Mouse (Mus musculus) lung, embryonic 14.5 days (tissue): ENCODE measurements at regions not wholly inside any gene's neighbourhood (a gene's known extent, or its start where the extent isn't known, plus 50 kb on each side); places are given as distances from the start of the nearest gene placed in this dataset.
A peak's percentile ranks its signal among the peaks of the same experiment; 100 is the strongest.

Experiments used
- ATAC-seq: fragments of 200-750 bp; cut with Nextera tagmentation; 2 replicates; pipeline ENCODE4 v1.8.0; 2017; ENCODE audit warnings: mild to moderate bottlenecking, moderate TSS enrichment, moderate library complexity; ENCODE audit not compliant: insufficient read depth
- DNase-seq: peaks from one replicate; pipeline ENCODE4 v3.0.0-alpha.2; 2015
- H3K27ac ChIP-seq: fragments of 300-500 bp; sonication (generic); 2 replicates; pipeline ENCODE4 v1.5.1; 2014; ENCODE audit warnings: low read depth, mild to moderate bottlenecking, moderate library complexity
- H3K27me3 ChIP-seq: fragments of 300-500 bp; sonication (generic); 2 replicates; pipeline ENCODE4 v1.6.1; 2014; ENCODE audit warnings: low read length, control low read depth; ENCODE audit not compliant: insufficient read depth
- H3K36me3 ChIP-seq: fragments of 300-500 bp; sonication (generic); 2 replicates; pipeline ENCODE4 v1.6.1; 2014; ENCODE audit warnings: control low read depth; ENCODE audit not compliant: insufficient read depth
- H3K4me1 ChIP-seq: fragments of 300-500 bp; sonication (generic); 2 replicates; pipeline ENCODE4 v1.6.1; 2014; ENCODE audit warnings: antibody characterized with exemption, control low read depth; ENCODE audit not compliant: insufficient read depth
- H3K4me2 ChIP-seq: fragments of 300-500 bp; sonication (generic); 2 replicates; pipeline ENCODE4 v1.6.1; 2014; ENCODE audit warnings: mild to moderate bottlenecking
- H3K4me3 ChIP-seq: fragments of 300-500 bp; sonication (generic); 2 replicates; pipeline ENCODE4 v1.5.1; 2014; ENCODE audit warnings: low read depth, low read length
- H3K9ac ChIP-seq: fragments of 300-500 bp; sonication (generic); 2 replicates; pipeline ENCODE4 v1.6.1; 2014
- H3K9me3 ChIP-seq: fragments of 300-500 bp; sonication (generic); 2 replicates; pipeline ENCODE4 v1.6.1; 2016; ENCODE audit warnings: low read depth, low read length, control low read depth
- CTCF ChIP-seq: IDR thresholded peaks from 2 replicates; pipeline ENCODE4 v1.5.1; 2016; ENCODE audit warnings: antibody characterized with exemption, low read depth
- WGBS: fragments of 180-500 bp; shearing (Covaris S2); extraction: QIAGEN DNeasy Blood & Tissue Kit; methylation state at CpG from one replicate; pipeline ENCODE4 v1.1.7; 2014; 5-methylcytosine and 5-hydroxymethylcytosine counted together

DNA sequence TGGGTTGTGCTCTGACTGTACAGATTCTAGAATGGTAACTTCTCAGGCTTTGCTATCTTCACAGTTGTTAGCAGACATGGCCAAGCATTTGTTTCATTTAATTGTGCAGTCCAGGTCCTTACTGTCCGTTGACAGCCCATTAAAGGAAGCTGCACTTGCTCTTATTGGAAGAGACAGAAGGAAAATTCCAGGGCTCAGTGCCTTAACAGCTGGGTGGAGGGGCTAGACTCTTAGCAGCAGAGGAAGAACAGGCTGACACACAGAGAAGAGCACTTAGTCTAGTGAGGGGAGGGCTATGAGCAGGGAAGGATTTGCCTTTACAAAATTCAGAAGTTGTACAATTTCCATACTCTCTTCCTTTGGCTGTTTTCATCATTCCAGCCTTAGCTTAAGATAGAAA is 161.5 kb upstream of the Ghitm start:
- no peaks in the 10 kb centered on the region for H3K27me3 ChIP-seq
- 38% methylated on average over 1 of the region's 1 CpGs for WGBS
- DNase-seq (peak; percentile 44), ATAC-seq (no peak)
- H3K27ac ChIP-seq: no peak overlapping the region
- H3K36me3 ChIP-seq: no peaks in the 10 kb centered on the region
- no peak overlapping the region for H3K9ac ChIP-seq
- no peak overlapping the region for H3K4me3 ChIP-seq
- no peaks in the 10 kb centered on the region for H3K9me3 ChIP-seq
- no peak overlapping the region for H3K4me2 ChIP-seq
- TF ChIP-seq CTCF: no peak
- H3K4me1 ChIP-seq: no peaks in the 10 kb centered on the region

DNA sequence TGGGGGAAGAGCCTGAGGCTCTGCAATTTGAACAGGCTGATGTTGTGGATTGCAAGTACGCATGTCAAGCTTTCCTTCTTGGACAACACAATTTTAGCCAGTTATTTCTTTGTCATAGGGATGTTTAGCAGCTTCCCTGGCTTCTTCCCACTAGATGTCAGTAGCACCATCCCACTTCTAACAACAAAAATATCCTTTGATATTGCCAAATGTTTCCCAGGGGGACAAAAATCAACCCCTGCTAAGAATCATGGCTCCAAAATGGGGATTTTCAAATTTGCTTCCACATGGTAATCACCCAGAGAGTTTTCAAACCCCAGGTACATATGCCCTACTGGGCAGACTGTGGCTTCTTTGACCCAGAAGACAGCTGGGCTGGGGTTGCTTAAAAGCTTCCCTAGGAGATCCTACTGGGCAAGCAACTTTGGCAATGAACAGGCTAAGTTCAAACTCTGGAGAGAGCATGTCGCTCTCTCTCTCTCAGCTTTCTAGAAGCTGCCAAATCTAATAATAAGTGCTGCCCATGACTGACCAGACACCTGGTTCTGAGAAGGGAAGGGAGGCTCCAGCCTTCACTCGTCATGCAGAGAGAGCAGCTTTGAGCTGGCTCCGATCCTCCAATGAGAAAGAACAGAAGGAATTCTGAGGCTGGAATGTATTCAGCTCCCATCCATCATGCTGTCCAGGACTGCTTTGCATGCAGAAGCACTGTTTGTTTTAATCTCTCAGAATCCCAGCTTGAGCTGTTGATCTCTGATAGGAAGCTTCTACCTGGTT is 157.2 kb upstream of the Ghitm start:
- Histone ChIP-seq H3K4me1 (no peaks in the 10 kb centered on the region), H3K4me2 (no peak overlapping the region), H3K9ac (no peak overlapping the region), H3K36me3 (no peaks in the 10 kb centered on the region), H3K4me3 (no peak overlapping the region), H3K9me3 (no peaks in the 10 kb centered on the region), H3K27me3 (no peaks in the 10 kb centered on the region), H3K27ac (no peak overlapping the region)
- peak; percentile 14; the same call in 1 of the 2 replicates for TF ChIP-seq CTCF
- 33% methylated on average over 4 of the region's 4 CpGs for WGBS
- ATAC-seq (no peak), DNase-seq (peak; percentile 52)

DNA sequence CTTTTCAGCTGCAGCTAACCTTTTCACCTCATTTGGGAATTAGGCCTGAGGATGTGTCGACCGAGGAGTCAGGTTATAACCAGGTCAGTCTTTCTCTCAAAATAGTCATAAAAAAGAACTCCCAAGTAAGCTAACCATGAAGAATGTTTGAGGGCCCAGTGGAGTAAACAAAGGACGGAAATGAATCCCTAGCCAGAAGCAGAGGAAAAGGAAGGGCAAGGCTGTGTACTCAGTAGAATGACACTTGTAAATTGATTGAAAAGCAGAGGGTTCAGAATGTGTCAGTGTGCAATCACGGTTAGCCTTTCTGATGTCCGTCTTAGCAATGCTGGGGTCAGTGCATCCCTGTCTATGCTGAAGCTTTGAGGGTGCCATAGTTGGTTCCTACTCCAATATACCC is 149.3 kb upstream of the Ghitm start:
- DNase-seq (peak; percentile 29), ATAC-seq (no peak)
- no peaks in the 10 kb centered on the region for H3K9me3 ChIP-seq

DNA sequence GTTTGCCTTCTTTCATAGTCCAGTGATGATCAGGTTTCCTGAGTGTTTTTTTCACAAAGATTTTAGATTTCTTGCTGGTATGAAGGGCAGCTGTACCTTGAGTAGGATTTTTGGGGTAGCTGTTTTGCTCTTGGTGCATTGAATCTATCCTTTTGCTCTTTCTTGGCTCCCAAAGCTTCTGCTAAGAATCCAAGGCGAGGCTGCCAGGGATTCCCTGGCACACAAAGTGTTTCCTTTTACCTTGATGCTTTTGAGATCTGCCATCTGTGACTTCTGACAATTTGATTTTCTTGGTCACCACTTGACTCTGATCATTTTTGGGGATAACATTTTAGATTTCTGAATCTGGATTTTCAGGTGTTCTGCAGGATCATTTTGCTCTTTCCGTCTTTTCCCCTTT is 144.3 kb upstream of the Ghitm start:
- ATAC-seq (no peak), DNase-seq (no peak)
- Histone ChIP-seq H3K36me3 (no peaks in the 10 kb centered on the region), H3K4me2 (no peak overlapping the region), H3K4me1 (no peaks in the 10 kb centered on the region), H3K9me3 (no peaks in the 10 kb centered on the region), H3K27ac (no peak overlapping the region), H3K9ac (no peak overlapping the region), H3K27me3 (no peaks in the 10 kb centered on the region), H3K4me3 (no peak overlapping the region)
- no peak for TF ChIP-seq CTCF
- WGBS: 49% methylated on average over 2 of the region's 2 CpGs

More for the DNA sequence above, 149.3 kb upstream of the Ghitm start:
- Histone ChIP-seq H3K36me3 (no peaks in the 10 kb centered on the region), H3K27me3 (no peaks in the 10 kb centered on the region), H3K4me2 (no peak overlapping the region), H3K27ac (no peak overlapping the region), H3K4me1 (no peaks in the 10 kb centered on the region), H3K9ac (no peak overlapping the region), H3K4me3 (no peak overlapping the region)
- WGBS: 14% methylated on average over 5 of the region's 5 CpGs
- no peak for TF ChIP-seq CTCF

DNA sequence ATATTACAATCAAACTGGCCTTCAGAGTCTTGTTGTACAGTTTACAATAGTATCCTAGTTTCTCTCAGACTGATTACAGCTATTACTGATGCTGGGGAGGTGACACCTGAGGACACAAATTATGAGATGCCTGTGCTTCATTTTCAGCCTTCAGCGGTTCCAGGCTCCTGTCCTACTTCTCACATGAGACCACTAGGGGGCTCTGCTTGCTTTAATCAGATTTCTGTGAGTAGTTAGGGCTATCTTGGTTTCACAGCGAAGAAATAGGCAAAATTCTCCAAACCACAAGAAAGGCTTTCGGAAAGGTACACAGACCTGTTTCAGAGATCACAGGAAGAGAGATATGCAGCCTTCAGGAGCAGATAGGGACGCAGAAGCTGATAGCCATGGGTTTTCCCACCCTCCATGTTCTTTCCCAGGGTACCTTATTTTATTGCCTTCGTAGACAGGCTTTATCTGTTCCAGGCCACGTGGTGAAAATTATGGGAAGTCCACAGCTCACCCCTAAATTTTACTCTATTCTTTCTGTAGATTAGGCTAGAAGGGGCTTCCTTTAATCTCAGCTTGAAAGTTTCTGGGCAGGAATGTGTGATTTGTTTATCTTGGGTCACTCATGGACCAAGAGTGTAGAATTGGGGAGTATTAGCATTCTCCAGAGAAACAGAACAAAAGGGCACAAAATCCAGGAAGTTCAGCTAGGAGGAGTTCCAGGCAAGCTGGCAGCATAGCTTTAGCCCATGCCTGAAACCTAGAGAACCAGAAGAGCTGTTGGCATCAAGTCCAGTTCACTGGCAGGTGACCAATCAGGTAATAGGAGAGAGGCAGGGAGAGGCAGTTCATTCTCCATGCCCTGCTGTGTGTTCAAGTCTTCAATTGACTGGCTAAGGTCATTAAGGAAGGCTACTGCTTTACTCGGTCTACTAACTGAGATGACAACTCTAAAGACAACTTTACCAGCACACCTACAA is 141.9 kb upstream of the Ghitm start:
- WGBS: 61% methylated on average over 7 of the region's 7 CpGs
- no peaks in the 10 kb centered on the region for H3K4me1 ChIP-seq
- DNase-seq (peak; percentile 79), ATAC-seq (no peak)
- no peaks in the 10 kb centered on the region for H3K9me3 ChIP-seq
- no peak overlapping the region for H3K4me2 ChIP-seq
- no peak overlapping the region for H3K27ac ChIP-seq
- H3K27me3 ChIP-seq: no peaks in the 10 kb centered on the region
- H3K9ac ChIP-seq: no peak overlapping the region
- H3K36me3 ChIP-seq: no peaks in the 10 kb centered on the region
- no peak overlapping the region for H3K4me3 ChIP-seq
- TF ChIP-seq CTCF: peak; percentile 61

DNA sequence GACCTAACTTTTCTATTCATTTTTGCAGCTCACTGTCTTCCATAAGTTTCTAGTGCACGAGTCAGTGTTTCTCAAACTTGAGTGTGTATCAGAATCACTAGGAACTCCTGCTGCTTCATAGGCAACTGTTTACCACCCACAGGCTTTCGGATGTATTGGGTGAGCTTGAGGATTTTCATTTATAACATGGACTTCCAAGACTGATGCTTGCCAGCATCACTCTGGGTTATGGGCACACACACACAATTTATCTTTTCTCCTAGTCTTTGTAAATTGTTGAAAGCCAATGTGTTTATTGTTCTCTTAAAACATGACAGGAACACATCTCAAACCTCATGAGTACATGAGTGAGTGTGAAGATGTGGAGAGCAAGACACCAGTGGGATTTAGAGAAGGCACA is 137.0 kb upstream of the Ghitm start:
- 44% methylated on average over 2 of the region's 2 CpGs for WGBS
- H3K27me3 ChIP-seq: no peaks in the 10 kb centered on the region
- peak; percentile 85 for ATAC-seq
- DNase-seq: peak; percentile 71
- H3K4me1 ChIP-seq: peaks cover 9% of the 10 kb centered on the region; the same call in 1 of the 2 replicates
- H3K36me3 ChIP-seq: no peaks in the 10 kb centered on the region
- no peak overlapping the region for H3K4me2 ChIP-seq
- H3K27ac ChIP-seq: no peak overlapping the region; the same call in 1 of the 2 replicates
- no peaks in the 10 kb centered on the region for H3K9me3 ChIP-seq
- H3K4me3 ChIP-seq: no peak overlapping the region
- no peak overlapping the region for H3K9ac ChIP-seq
- no peak for TF ChIP-seq CTCF
